Mouse (Mus musculus): ENCODE results near the gene Rbfox3. TPM values are rescaled to one million over a fixed set of nuclear protein-coding genes. Genes with fewer than 3 reads are reported as not detected.

The Rbfox3 gene
- polyA plus RNA-seq, 1 experiment from 2014 or later: 1.1 TPM

- Histone ChIP-seq H3K4me1 (replicated peaks; ENCODE audit: control insufficient read depth, insufficient read depth, low read length) (no peaks in the 10 kb centered on the region), H3K9me3 (ENCODE audit: control insufficient read depth, low read length) (no peaks in the 10 kb centered on the region), H3K4me3 (ENCODE audit: low read depth, low read length) (no peak overlapping the region), H3K4me2 (no peak overlapping the region), H3K27me3 (replicated peaks; ENCODE audit: control insufficient read depth, insufficient read depth, low read length) (no peaks in the 10 kb centered on the region), H3K27ac (ENCODE audit: low read depth, low read length) (no peak overlapping the region), H3K36me3 (ENCODE audit: control insufficient read depth, insufficient read depth, low read length) (no peaks in the 10 kb centered on the region), H3K9ac (ENCODE audit: low read depth, low read length) (no peak overlapping the region)
- 76% methylated on average over 7 of the region's 7 CpGs for WGBS
- DNase-seq (ENCODE audit: low spot score) (no peak), ATAC-seq (replicated peaks; ENCODE audit: low FRiP score) (no peak)
Measured at GRCm38 (mm10) chr11:118517924-118518323, 393.5 kb downstream of the Rbfox3 start.

GRCm38 (mm10) chr11:118512257-118512910 lies 399.0 kb downstream of the Rbfox3 start:
- no peaks in the 10 kb centered on the region for H3K4me1 ChIP-seq (replicated peaks; ENCODE audit: control insufficient read depth, insufficient read depth, low read length)
- H3K4me2 ChIP-seq: no peak overlapping the region
- 65% methylated on average over 15 of the region's 15 CpGs for WGBS
- no peaks in the 10 kb centered on the region for H3K36me3 ChIP-seq (ENCODE audit: control insufficient read depth, insufficient read depth, low read length)
- DNase-seq (ENCODE audit: low spot score): no peak
- no peaks in the 10 kb centered on the region for H3K9me3 ChIP-seq (ENCODE audit: control insufficient read depth, low read length)
- no peak; the same call in 1 of the 2 replicates for ATAC-seq (replicated peaks; ENCODE audit: low FRiP score)
- no peak overlapping the region for H3K27ac ChIP-seq (ENCODE audit: low read depth, low read length)
- no peak overlapping the region for H3K9ac ChIP-seq (ENCODE audit: low read depth, low read length)
- peaks cover under 1% of the 10 kb centered on the region; the same call in 1 of the 2 replicates for H3K27me3 ChIP-seq (replicated peaks; ENCODE audit: control insufficient read depth, insufficient read depth, low read length)
- no peak overlapping the region for H3K4me3 ChIP-seq (ENCODE audit: low read depth, low read length)

GRCm38 (mm10) chr11:118511851-118512250 lies 399.5 kb downstream of the Rbfox3 start:
- Histone ChIP-seq H3K9ac (ENCODE audit: low read depth, low read length) (no peak overlapping the region), H3K4me3 (ENCODE audit: low read depth, low read length) (no peak overlapping the region), H3K27me3 (replicated peaks; ENCODE audit: control insufficient read depth, insufficient read depth, low read length) (peaks cover 2% of the 10 kb centered on the region; the same call in 1 of the 2 replicates), H3K36me3 (ENCODE audit: control insufficient read depth, insufficient read depth, low read length) (no peaks in the 10 kb centered on the region), H3K9me3 (ENCODE audit: control insufficient read depth, low read length) (no peaks in the 10 kb centered on the region), H3K4me2 (no peak overlapping the region), H3K27ac (ENCODE audit: low read depth, low read length) (no peak overlapping the region), H3K4me1 (replicated peaks; ENCODE audit: control insufficient read depth, insufficient read depth, low read length) (no peaks in the 10 kb centered on the region)
- DNase-seq (ENCODE audit: low spot score) (no peak), ATAC-seq (replicated peaks; ENCODE audit: low FRiP score) (no peak; the same call in 1 of the 2 replicates)
- 70% methylated on average over 6 of the region's 6 CpGs for WGBS

- no peak for ATAC-seq (replicated peaks; ENCODE audit: low FRiP score)
- 66% methylated on average over 7 of the region's 7 CpGs for WGBS
- Histone ChIP-seq H3K9me3 (ENCODE audit: control insufficient read depth, low read length) (no peaks in the 10 kb centered on the region), H3K9ac (ENCODE audit: low read depth, low read length) (no peak overlapping the region), H3K27me3 (replicated peaks; ENCODE audit: control insufficient read depth, insufficient read depth, low read length) (peaks cover 26% of the 10 kb centered on the region), H3K27ac (ENCODE audit: low read depth, low read length) (no peak overlapping the region), H3K4me3 (ENCODE audit: low read depth, low read length) (no peak overlapping the region), H3K4me1 (replicated peaks; ENCODE audit: control insufficient read depth, insufficient read depth, low read length) (peaks cover under 1% of the 10 kb centered on the region; the same call in 1 of the 2 replicates), H3K4me2 (no peak overlapping the region), H3K36me3 (ENCODE audit: control insufficient read depth, insufficient read depth, low read length) (no peaks in the 10 kb centered on the region)
- no peak for DNase-seq (ENCODE audit: low spot score)
Measured at GRCm38 (mm10) chr11:118508341-118508740, 403.1 kb downstream of the Rbfox3 start.

DNA sequence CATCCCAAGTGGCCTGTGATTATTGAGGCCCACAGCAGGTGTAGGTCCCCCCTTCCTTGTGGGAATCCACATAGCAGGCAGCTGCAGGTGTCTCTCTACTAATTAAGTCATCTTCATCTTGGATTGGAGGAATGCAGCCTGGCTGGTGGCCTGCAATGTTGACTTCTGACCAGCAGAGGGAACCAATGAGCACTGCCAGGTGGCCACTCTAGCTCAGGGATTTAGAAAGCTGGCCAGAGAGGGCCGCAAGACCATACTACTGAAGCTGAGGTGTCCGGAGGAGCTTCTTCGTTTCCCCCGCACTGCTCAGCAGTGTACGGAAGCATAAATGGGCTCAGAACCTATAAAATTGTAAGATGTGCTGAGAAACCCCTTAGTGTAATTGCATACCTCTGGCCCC lies 403.5 kb downstream of the Rbfox3 start:
- Histone ChIP-seq H3K9me3 (ENCODE audit: control insufficient read depth, low read length) (no peaks in the 10 kb centered on the region), H3K27me3 (replicated peaks; ENCODE audit: control insufficient read depth, insufficient read depth, low read length) (peaks cover 30% of the 10 kb centered on the region), H3K4me2 (no peak overlapping the region), H3K9ac (ENCODE audit: low read depth, low read length) (no peak overlapping the region), H3K27ac (ENCODE audit: low read depth, low read length) (no peak overlapping the region), H3K36me3 (ENCODE audit: control insufficient read depth, insufficient read depth, low read length) (no peaks in the 10 kb centered on the region), H3K4me3 (ENCODE audit: low read depth, low read length) (no peak overlapping the region), H3K4me1 (replicated peaks; ENCODE audit: control insufficient read depth, insufficient read depth, low read length) (peaks cover 5% of the 10 kb centered on the region; the same call in 1 of the 2 replicates)
- DNase-seq (ENCODE audit: low spot score) (peak; percentile 52), ATAC-seq (replicated peaks; ENCODE audit: low FRiP score) (no peak)
- WGBS: 37% methylated on average over 5 of the region's 5 CpGs

- ATAC-seq (replicated peaks; ENCODE audit: low FRiP score) (no peak), DNase-seq (ENCODE audit: low spot score) (no peak)
- Histone ChIP-seq H3K27me3 (replicated peaks; ENCODE audit: control insufficient read depth, insufficient read depth, low read length) (peaks cover 35% of the 10 kb centered on the region), H3K27ac (ENCODE audit: low read depth, low read length) (no peak overlapping the region), H3K36me3 (ENCODE audit: control insufficient read depth, insufficient read depth, low read length) (no peaks in the 10 kb centered on the region), H3K4me1 (replicated peaks; ENCODE audit: control insufficient read depth, insufficient read depth, low read length) (peaks cover 9% of the 10 kb centered on the region; the same call in 1 of the 2 replicates), H3K9ac (ENCODE audit: low read depth, low read length) (no peak overlapping the region), H3K4me2 (no peak overlapping the region), H3K9me3 (ENCODE audit: control insufficient read depth, low read length) (no peaks in the 10 kb centered on the region), H3K4me3 (ENCODE audit: low read depth, low read length) (no peak overlapping the region)
- WGBS: 83% methylated on average over 6 of the region's 6 CpGs
Measured at GRCm38 (mm10) chr11:118507095-118507494, 404.3 kb downstream of the Rbfox3 start.

GRCm38 (mm10) chr11:118504180-118504454 lies 407.3 kb downstream of the Rbfox3 start:
- Histone ChIP-seq H3K9me3 (ENCODE audit: control insufficient read depth, low read length) (no peaks in the 10 kb centered on the region), H3K4me1 (replicated peaks; ENCODE audit: control insufficient read depth, insufficient read depth, low read length) (peaks cover 9% of the 10 kb centered on the region; the same call in 1 of the 2 replicates), H3K9ac (ENCODE audit: low read depth, low read length) (no peak overlapping the region), H3K27ac (ENCODE audit: low read depth, low read length) (no peak overlapping the region), H3K4me2 (no peak overlapping the region), H3K27me3 (replicated peaks; ENCODE audit: control insufficient read depth, insufficient read depth, low read length) (peaks cover 35% of the 10 kb centered on the region), H3K4me3 (ENCODE audit: low read depth, low read length) (no peak overlapping the region), H3K36me3 (ENCODE audit: control insufficient read depth, insufficient read depth, low read length) (no peaks in the 10 kb centered on the region)
- ATAC-seq (replicated peaks; ENCODE audit: low FRiP score) (no peak), DNase-seq (ENCODE audit: low spot score) (no peak)
- WGBS: 52% methylated on average over 5 of the region's 5 CpGs

GRCm38 (mm10) chr11:118503418-118504179 lies 407.8 kb downstream of the Rbfox3 start:
- Histone ChIP-seq H3K4me3 (ENCODE audit: low read depth, low read length) (no peak overlapping the region), H3K36me3 (ENCODE audit: control insufficient read depth, insufficient read depth, low read length) (no peaks in the 10 kb centered on the region), H3K4me1 (replicated peaks; ENCODE audit: control insufficient read depth, insufficient read depth, low read length) (peaks cover 9% of the 10 kb centered on the region; the same call in 1 of the 2 replicates), H3K9ac (ENCODE audit: low read depth, low read length) (no peak overlapping the region), H3K27me3 (replicated peaks; ENCODE audit: control insufficient read depth, insufficient read depth, low read length) (peaks cover 36% of the 10 kb centered on the region), H3K4me2 (peak overlapping the region; percentile 25; the same call in 1 of the 2 replicates), H3K27ac (ENCODE audit: low read depth, low read length) (no peak overlapping the region), H3K9me3 (ENCODE audit: control insufficient read depth, low read length) (no peaks in the 10 kb centered on the region)
- ATAC-seq (replicated peaks; ENCODE audit: low FRiP score) (no peak), DNase-seq (ENCODE audit: low spot score) (no peak)
- WGBS: 11% methylated on average over 33 of the region's 34 CpGs

Measured in liver, embryonic 11.5 days (tissue).